Mouse (Mus musculus) limb, embryonic 13.5 days (tissue): ENCODE measurements at regions not wholly inside any gene's neighbourhood (a gene's known extent, or its start where the extent isn't known, plus 50 kb on each side); places are given as distances from the start of the nearest gene placed in this dataset.
"Not testable (repeated sequence)": the region's sequence is repeated elsewhere in the genome, so short reads cannot be mapped to it uniquely, and the experiment has no call there.

ENCODE experiments used
- ATAC-seq: fragments of 200-750 bp; cut with Nextera tagmentation; 2 replicates; pipeline ENCODE4 v1.8.0; 2017; ENCODE audit warnings: low read depth, moderate number of reproducible peaks, moderate TSS enrichment; ENCODE audit not compliant: low FRiP score
- H3K27ac ChIP-seq: fragments of 300-500 bp; sonication (generic); 2 replicates; pipeline ENCODE4 v1.5.1; 2015; ENCODE audit warnings: inconsistent platforms, mild to moderate bottlenecking, moderate library complexity
- H3K27me3 ChIP-seq: fragments of 300-500 bp; sonication (generic); 2 replicates; pipeline ENCODE4 v1.6.1; 2015; ENCODE audit warnings: mild to moderate bottlenecking, inconsistent platforms
- H3K36me3 ChIP-seq: fragments of 300-500 bp; sonication (generic); 2 replicates; pipeline ENCODE4 v1.6.1; 2015; ENCODE audit warnings: inconsistent platforms, mild to moderate bottlenecking, moderate library complexity
- H3K4me1 ChIP-seq: fragments of 300-500 bp; sonication (generic); 2 replicates; pipeline ENCODE4 v1.6.1; 2015; ENCODE audit warnings: inconsistent platforms
- H3K4me2 ChIP-seq: fragments of 300-500 bp; sonication (generic); replicated peaks from 2 replicates; pipeline ENCODE4 v1.6.1; 2015; ENCODE audit warnings: inconsistent platforms, mild to moderate bottlenecking, moderate library complexity
- H3K4me3 ChIP-seq: fragments of 300-500 bp; sonication (generic); 2 replicates; pipeline ENCODE4 v1.5.1; 2015; ENCODE audit warnings: moderate library complexity, mild to moderate bottlenecking, inconsistent platforms
- H3K9ac ChIP-seq: fragments of 300-500 bp; sonication (generic); 2 replicates; pipeline ENCODE4 v1.6.1; 2015; ENCODE audit warnings: mild to moderate bottlenecking, inconsistent platforms
- H3K9me3 ChIP-seq: fragments of 300-500 bp; sonication (generic); 2 replicates; pipeline ENCODE4 v1.6.1; 2016; ENCODE audit warnings: inconsistent platforms
- WGBS: fragments of 180-500 bp; shearing (Covaris S2); methylation state at CpG from one replicate; pipeline ENCODE4 v1.1.7; 2015; 5-methylcytosine and 5-hydroxymethylcytosine counted together

- WGBS: 15% methylated on average over 39 of the region's 39 CpGs
- Histone ChIP-seq H3K4me2 (peak overlapping the region; percentile 48), H3K4me3 (peak overlapping the region; percentile 37), H3K9ac (0 out of 2 replicates have a peak overlapping the region, but pooled peaks have one; percentile 43)
- H3K27me3 ChIP-seq, H3K4me1 ChIP-seq, H3K36me3 ChIP-seq, H3K9me3 ChIP-seq, H3K27ac ChIP-seq: not testable (repeated sequence)
- peak; percentile 84; the same call in 1 of the 2 replicates for ATAC-seq
These were observed 352.3 kb upstream of the Snrpn start for GRCm38 (mm10) chr7:60492028-60492995.

- H3K9ac ChIP-seq, H3K4me3 ChIP-seq, ATAC-seq, H3K27me3 ChIP-seq, H3K9me3 ChIP-seq, H3K36me3 ChIP-seq, H3K4me1 ChIP-seq, H3K4me2 ChIP-seq, H3K27ac ChIP-seq: not testable (repeated sequence)
- 2% methylated on average over 4 of the region's 4 CpGs for WGBS
These were observed 347.9 kb upstream of the Snrpn start for GRCm38 (mm10) chr7:60487839-60488454.

GRCm38 (mm10) chr7:60450074-60450603 is 310.1 kb upstream of the Snrpn start:
- H3K27me3 ChIP-seq, H3K4me2 ChIP-seq, H3K9ac ChIP-seq, H3K9me3 ChIP-seq, H3K4me1 ChIP-seq, H3K4me3 ChIP-seq, H3K27ac ChIP-seq, ATAC-seq, H3K36me3 ChIP-seq: not testable (repeated sequence)
- WGBS: 63% methylated on average over 3 of the region's 3 CpGs

- not testable (repeated sequence) for H3K9me3 ChIP-seq, H3K4me3 ChIP-seq, H3K4me2 ChIP-seq, H3K4me1 ChIP-seq, H3K27ac ChIP-seq, ATAC-seq, H3K36me3 ChIP-seq, H3K27me3 ChIP-seq, H3K9ac ChIP-seq
- 58% methylated on average over 2 of the region's 2 CpGs for WGBS
These were observed 309.4 kb upstream of the Snrpn start for GRCm38 (mm10) chr7:60449239-60450073.

GRCm38 (mm10) chr7:60438781-60439180 is 298.8 kb upstream of the Snrpn start:
- no peak overlapping the region for H3K4me2 ChIP-seq
- ATAC-seq: no peak
- no peak overlapping the region for H3K9ac ChIP-seq
- no peaks in the 10 kb centered on the region for H3K9me3 ChIP-seq
- no peak overlapping the region for H3K27ac ChIP-seq
- 73% methylated on average over 3 of the region's 3 CpGs for WGBS
- no peaks in the 10 kb centered on the region for H3K36me3 ChIP-seq
- no peaks in the 10 kb centered on the region for H3K27me3 ChIP-seq
- H3K4me1 ChIP-seq: no peaks in the 10 kb centered on the region
- H3K4me3 ChIP-seq: no peak overlapping the region

GRCm38 (mm10) chr7:60391011-60391863 is 251.2 kb upstream of the Snrpn start:
- ATAC-seq: peak; percentile 89
- Histone ChIP-seq H3K4me2 (peak overlapping the region; percentile 55), H3K4me3 (peak overlapping the region; percentile 39), H3K9ac (peak overlapping the region; percentile 35)
- H3K36me3 ChIP-seq, H3K9me3 ChIP-seq, H3K4me1 ChIP-seq, H3K27ac ChIP-seq, H3K27me3 ChIP-seq: not testable (repeated sequence)
- 12% methylated on average over 33 of the region's 33 CpGs for WGBS

- not testable (repeated sequence) for H3K27ac ChIP-seq, H3K27me3 ChIP-seq, H3K9me3 ChIP-seq, H3K4me2 ChIP-seq, H3K9ac ChIP-seq, H3K4me1 ChIP-seq, ATAC-seq, H3K36me3 ChIP-seq, H3K4me3 ChIP-seq
- 7% methylated on average over 5 of the region's 5 CpGs for WGBS
These were observed 246.9 kb upstream of the Snrpn start for GRCm38 (mm10) chr7:60386957-60387356.

GRCm38 (mm10) chr7:60374001-60374400 is 234.0 kb upstream of the Snrpn start:
- H3K9ac ChIP-seq, H3K27ac ChIP-seq, H3K27me3 ChIP-seq, ATAC-seq, H3K4me3 ChIP-seq, H3K9me3 ChIP-seq, H3K4me2 ChIP-seq, H3K4me1 ChIP-seq, H3K36me3 ChIP-seq: not testable (repeated sequence)
- WGBS: 16% methylated on average over 3 of the region's 3 CpGs

GRCm38 (mm10) chr7:60352206-60352605 is 212.2 kb upstream of the Snrpn start:
- H3K4me1 ChIP-seq, H3K36me3 ChIP-seq, H3K27ac ChIP-seq, H3K27me3 ChIP-seq, H3K4me3 ChIP-seq, ATAC-seq, H3K4me2 ChIP-seq, H3K9ac ChIP-seq, H3K9me3 ChIP-seq: not testable (repeated sequence)
- WGBS: 65% methylated on average over 2 of the region's 2 CpGs
